ENCODE assay signal across 34 mouse cellular contexts in the genomic region with DNA sequence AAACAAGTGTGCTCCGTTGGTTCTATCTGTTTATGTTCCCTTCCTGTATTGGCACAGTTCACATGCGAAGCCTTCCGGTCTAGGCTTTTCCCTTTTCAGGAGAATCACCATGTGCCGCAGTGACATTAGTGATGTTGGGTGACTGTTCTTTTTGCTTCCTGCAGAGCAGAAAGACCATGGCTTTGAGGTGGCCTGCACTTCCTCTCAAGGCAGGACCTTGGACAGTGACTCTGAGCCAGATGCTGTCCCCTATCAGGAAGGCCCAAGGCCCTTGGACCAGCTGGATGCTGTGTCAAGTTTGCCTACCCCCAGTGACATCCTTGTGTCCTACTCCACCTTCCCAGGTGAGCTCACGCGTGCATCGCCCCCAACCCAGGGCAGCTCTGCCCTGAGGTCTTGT. TPM values are rescaled to one million over a fixed set of nuclear protein-coding genes. Genes with fewer than 3 reads are reported as not detected.
"Had no signal": no experiment of that assay in that cellular context is flagged by ENCODE, and none has a peak within 500 bp of the region (broad histone marks: within the 10 kb centered on the region; RNA-seq: fewer than 3 reads in every experiment).

No protein-coding gene starts in this region.

- H3K9ac ChIP-seq: heart, embryonic 13.5 days; heart, embryonic 15.5 days; hindbrain, embryonic 12.5 days; hindbrain, embryonic 14.5 days; intestine, embryonic 15.5 days; limb, embryonic 12.5 days had no signal

- H3K27me3 ChIP-seq: heart, embryonic 13.5 days; heart, embryonic 15.5 days; hindbrain, embryonic 12.5 days; intestine, embryonic 15.5 days; limb, embryonic 12.5 days had no signal

- H3K4me1 ChIP-seq: heart, embryonic 13.5 days; heart, embryonic 15.5 days; intestine, embryonic 15.5 days; limb, embryonic 10.5 days; limb, embryonic 12.5 days had no signal

- H3K27ac ChIP-seq: heart, embryonic 13.5 days; heart, embryonic 15.5 days; hindbrain, embryonic 10.5 days; hindbrain, embryonic 12.5 days; hindbrain, embryonic 14.5 days; intestine, embryonic 15.5 days; layer of hippocampus, adult 2 months; left cerebral cortex, adult 2 months; limb, embryonic 10.5 days; limb, embryonic 12.5 days had no signal

- H3K9me3 ChIP-seq: heart, embryonic 13.5 days; heart, embryonic 15.5 days; hindbrain, embryonic 10.5 days; hindbrain, embryonic 12.5 days; intestine, embryonic 15.5 days; limb, embryonic 10.5 days; limb, embryonic 12.5 days had no signal

- H3K4me2 ChIP-seq: heart, embryonic 11.5 days; heart, embryonic 13.5 days; heart, embryonic 15.5 days; hindbrain, embryonic 12.5 days; hindbrain, embryonic 14.5 days; intestine, embryonic 15.5 days; limb, embryonic 12.5 days had no signal

- H3K4me3 ChIP-seq: heart, embryonic 13.5 days; heart, embryonic 15.5 days; hindbrain, embryonic 10.5 days; hindbrain, embryonic 12.5 days; intestine, embryonic 15.5 days; layer of hippocampus, adult 2 months; left cerebral cortex, adult 2 months; limb, embryonic 10.5 days; limb, embryonic 12.5 days had no signal

- ATAC-seq: hindbrain, embryonic 16.5 days; inflammation-experienced regulatory T-cells, adult 6 months; intestine, embryonic 15.5 days; intestine, postnatal 0 days had no signal

- DNase-seq: gastrocnemius, postnatal 14 days; gastrocnemius, postnatal 36 days; heart, adult 18-20 months; heart, postnatal 4 days; kidney, adult 18-20 months; kidney, adult 8-10 months; kidney, postnatal 10 days; liver had no signal

RNA-seq across cellular contexts. Expression of gene Cela2a, which starts 14.6 kb away (rescaled TPM):
- total RNA-seq: gastrocnemius, adult 8-10 months; gastrocnemius, postnatal 14 days; gastrocnemius, postnatal 36 days; heart, adult 18-20 months; heart, postnatal 25 days; heart, postnatal 4 days; layer of hippocampus, adult 2 months; layer of hippocampus, postnatal 10 days; layer of hippocampus, postnatal 25 days; left cerebral cortex, adult 2 months; left cerebral cortex, postnatal 14 days; left cerebral cortex, postnatal 36 days had no signal
- polyA plus RNA-seq: heart, embryonic 11.5 days; heart, embryonic 13.5 days; hindbrain, embryonic 10.5 days; hindbrain, embryonic 12.5 days; hindbrain, embryonic 14.5 days; hindbrain, embryonic 16.5 days; inflammation-experienced regulatory T-cells, adult 6 months; kidney, embryonic 14.5 days; kidney, embryonic 16.5 days; limb, embryonic 10.5 days; limb, embryonic 12.5 days had no signal

RNA-seq across cellular contexts. Expression of gene Ctrc, which starts 34.8 kb away (rescaled TPM):
- total RNA-seq: gastrocnemius, adult 18-20 months; gastrocnemius, adult 8-10 months; gastrocnemius, postnatal 14 days; gastrocnemius, postnatal 36 days; heart, adult 18-20 months; heart, adult 8-10 months; heart, postnatal 25 days; heart, postnatal 4 days; layer of hippocampus, adult 2 months; layer of hippocampus, postnatal 10 days; layer of hippocampus, postnatal 25 days; left cerebral cortex, adult 2 months; left cerebral cortex, postnatal 14 days; left cerebral cortex, postnatal 36 days had no signal
- polyA plus RNA-seq: heart, embryonic 11.5 days; heart, embryonic 13.5 days; heart, embryonic 15.5 days; heart, postnatal 0 days; hindbrain, embryonic 10.5 days; hindbrain, embryonic 12.5 days; hindbrain, embryonic 14.5 days; hindbrain, embryonic 16.5 days; inflammation-experienced regulatory T-cells, adult 6 months; intestine, postnatal 0 days; kidney, embryonic 14.5 days; kidney, embryonic 16.5 days; limb, embryonic 10.5 days; limb, embryonic 12.5 days; limb, embryonic 14.5 days had no signal
